Mouse (Mus musculus) midbrain, embryonic 12.5 days (tissue): ENCODE measurements around the gene Zfp598. TPM values are rescaled to one million over a fixed set of nuclear protein-coding genes. Genes with fewer than 3 reads are reported as not detected.
"Not testable (repeated sequence)": the region's sequence is repeated elsewhere in the genome, so short reads cannot be mapped to it uniquely, and the experiment has no call there.

Experiments
- ATAC-seq: fragments of 200-750 bp; cut with Nextera tagmentation; 2 replicates; pipeline ENCODE4 v1.8.0; 2017; ENCODE audit warnings: low read depth, moderate TSS enrichment, moderate library complexity; ENCODE audit not compliant: low FRiP score
- H3K27ac ChIP-seq: fragments of 300-500 bp; sonication (generic); replicated peaks from 2 replicates; pipeline ENCODE4 v1.5.1; 2016; ENCODE audit warnings: mild to moderate bottlenecking
- H3K27me3 ChIP-seq: fragments of 300-500 bp; sonication (generic); 2 replicates; pipeline ENCODE4 v1.6.1; 2016; ENCODE audit warnings: mild to moderate bottlenecking
- H3K36me3 ChIP-seq: fragments of 300-500 bp; sonication (generic); 2 replicates; pipeline ENCODE4 v1.6.1; 2016
- H3K4me1 ChIP-seq: fragments of 300-500 bp; sonication (generic); 2 replicates; pipeline ENCODE4 v1.6.1; 2016
- H3K4me2 ChIP-seq: fragments of 300-500 bp; sonication (generic); replicated peaks from 2 replicates; pipeline ENCODE4 v1.6.1; 2016; ENCODE audit warnings: mild to moderate bottlenecking, moderate library complexity
- H3K4me3 ChIP-seq: fragments of 300-500 bp; sonication (generic); 2 replicates; pipeline ENCODE4 v1.5.1; 2016; ENCODE audit warnings: mild to moderate bottlenecking
- H3K9ac ChIP-seq: fragments of 300-500 bp; sonication (generic); replicated peaks from 2 replicates; pipeline ENCODE4 v1.6.1; 2016; ENCODE audit warnings: mild to moderate bottlenecking, moderate library complexity
- H3K9me3 ChIP-seq: fragments of 300-500 bp; sonication (generic); 2 replicates; pipeline ENCODE4 v1.6.1; 2016; ENCODE audit warnings: mild to moderate bottlenecking
- WGBS: fragments of 180-500 bp; shearing (Covaris S2); methylation state at CpG from one replicate; pipeline ENCODE4 v1.1.7; 2016; 5-methylcytosine and 5-hydroxymethylcytosine counted together
- polyA plus RNA-seq: library from polyadenylated mRNA; unstranded; fragments of >200 nt; fragmentation: Nextera tagmentation; extraction: Ambion mirVana; gene quantifications from 2 replicates; pipeline ENCODE4 v1.2.1, GENCODE M21; 2016

Zfp598 gene
- polyA plus RNA-seq, 1 experiment from 2014 or later = 23.5 TPM

DNA sequence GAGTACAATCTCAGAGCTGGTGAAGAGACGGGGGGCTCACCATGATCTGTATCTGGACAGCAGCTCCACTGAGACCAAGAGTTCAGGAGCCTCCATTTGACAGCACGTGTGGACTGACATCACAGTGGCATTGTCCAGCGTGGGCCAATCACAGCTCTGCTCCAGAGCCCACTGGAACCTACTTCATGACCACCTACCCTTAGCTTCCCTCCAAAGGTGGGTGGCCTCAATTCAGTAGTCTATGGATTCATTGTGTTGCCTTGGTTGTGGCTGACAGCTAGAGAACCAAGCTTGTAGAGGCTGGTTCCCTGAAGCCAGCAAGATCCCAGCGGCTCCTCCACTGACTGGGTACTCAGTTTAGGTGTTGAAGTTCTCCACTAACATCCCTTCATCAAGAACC, 48.5 kb downstream of the Zfp598 start, which contains the start of the genes Rnf151 and Rps2:
TSS of gene Rnf151 (minus strand) at position 121 of the 400 bp plus-strand sequence.
TSS of gene Rps2 (plus strand) at position 174 of the 400 bp plus-strand sequence.
- H3K27ac ChIP-seq = no peak within 1 kb of the TSS
- H3K27me3 ChIP-seq = no peaks in the 10 kb centered on the region
- no peak for ATAC-seq
- 80% methylated on average over 4 of the region's 4 CpGs for WGBS
- peak within 1 kb of the TSS; percentile 81 for H3K4me2 ChIP-seq
- H3K9ac ChIP-seq = 0 out of 2 replicates have a peak within 1 kb of the TSS, but pooled peaks have one; percentile 81
- peaks cover 26% of the 10 kb centered on the region for H3K4me1 ChIP-seq
- H3K9me3 ChIP-seq = no peaks in the 10 kb centered on the region
- peaks cover 27% of the 10 kb centered on the region for H3K36me3 ChIP-seq
- H3K4me3 ChIP-seq = peak within 1 kb of the TSS; percentile 67

DNA sequence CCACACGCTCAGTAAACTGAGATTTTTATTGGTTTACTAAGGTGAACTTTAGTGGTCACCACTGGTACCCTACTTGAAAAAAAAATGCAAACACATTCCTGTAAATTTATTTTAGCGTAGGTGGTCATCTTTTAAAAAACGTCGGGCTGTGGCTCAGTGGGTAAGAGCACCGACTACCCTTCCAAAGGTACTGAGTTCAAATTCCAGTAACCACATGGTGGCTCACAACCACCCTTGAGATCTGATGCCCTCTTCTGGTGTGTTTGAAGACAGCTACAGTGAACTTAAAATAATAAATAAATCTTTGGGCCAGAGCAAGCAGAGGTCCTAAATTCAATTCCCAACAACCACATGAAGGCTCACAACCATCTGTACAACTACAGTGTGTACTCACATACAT, 49.5 kb downstream of the Zfp598 start:
- WGBS = 68% methylated on average over 5 of the region's 5 CpGs
- H3K9ac ChIP-seq = peak overlapping the region; percentile 81
- not testable (repeated sequence) for H3K27me3 ChIP-seq, H3K9me3 ChIP-seq, H3K27ac ChIP-seq, ATAC-seq
- peaks cover 33% of the 10 kb centered on the region for H3K4me1 ChIP-seq
- peak overlapping the region; percentile 67 for H3K4me3 ChIP-seq
- peaks cover 27% of the 10 kb centered on the region for H3K36me3 ChIP-seq
- H3K4me2 ChIP-seq = peak overlapping the region; percentile 81

DNA sequence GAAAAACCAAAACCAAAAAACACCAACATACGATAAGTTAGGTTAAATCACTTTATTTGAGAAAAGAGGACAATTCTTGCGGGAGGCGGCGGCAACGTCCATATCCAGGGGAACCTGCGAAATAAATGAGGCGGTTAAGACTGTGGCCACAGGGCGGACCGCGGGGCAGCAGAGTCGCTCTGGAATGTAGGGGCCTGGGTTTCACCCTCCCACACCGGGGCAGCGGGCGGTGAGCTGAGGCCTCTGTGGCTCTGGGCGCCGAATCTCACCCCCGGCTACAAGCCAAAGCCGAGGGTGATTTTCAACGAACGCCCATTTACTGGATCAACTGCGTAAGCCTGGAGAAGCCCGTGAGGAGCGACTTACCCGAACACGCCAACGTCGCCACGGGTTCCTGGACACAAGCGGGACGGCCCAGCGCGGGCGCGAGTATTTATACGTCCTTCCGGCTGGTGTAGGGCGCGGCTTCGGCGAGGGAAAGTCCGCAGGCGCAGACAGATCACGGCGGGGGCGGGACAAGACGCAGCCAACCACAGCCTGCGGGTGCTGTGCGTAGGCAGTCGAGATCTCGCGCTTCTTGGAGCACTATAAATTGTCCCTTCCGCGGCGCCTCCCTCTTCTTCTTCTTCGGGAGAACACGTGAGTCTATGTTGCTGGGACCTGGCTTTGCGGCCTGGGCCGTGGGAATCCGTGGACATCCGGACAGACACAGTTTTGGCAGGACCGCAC, 50.2 kb downstream of the Zfp598 start:
- Histone ChIP-seq H3K27ac (peak overlapping the region; percentile 87), H3K9me3 (no peaks in the 10 kb centered on the region), H3K9ac (peak overlapping the region; percentile 85), H3K27me3 (no peaks in the 10 kb centered on the region), H3K4me1 (peaks cover 33% of the 10 kb centered on the region), H3K4me3 (peak overlapping the region; percentile 67), H3K36me3 (peaks cover 27% of the 10 kb centered on the region), H3K4me2 (peak overlapping the region; percentile 81)
- WGBS = under 1% methylated on average over 61 of the region's 61 CpGs
- peak; percentile 98 for ATAC-seq

DNA sequence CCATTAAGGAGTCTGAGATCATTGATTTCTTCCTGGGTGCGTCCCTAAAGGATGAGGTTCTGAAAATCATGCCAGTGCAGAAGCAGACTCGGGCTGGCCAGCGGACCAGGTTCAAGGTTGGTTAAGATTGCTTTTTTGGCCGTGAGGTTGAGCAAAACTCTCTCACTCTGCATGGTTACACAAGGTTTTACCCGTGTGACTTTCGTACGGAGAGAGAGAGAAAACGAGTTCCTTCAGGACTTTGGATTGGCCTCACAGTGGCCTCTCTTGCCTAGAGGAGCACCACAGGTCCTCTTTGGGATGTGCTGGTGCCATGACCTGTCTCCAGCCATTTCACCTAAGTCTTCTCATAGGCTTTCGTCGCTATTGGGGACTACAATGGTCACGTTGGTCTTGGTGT, 51.1 kb downstream of the Zfp598 start:
- H3K9me3 ChIP-seq, ATAC-seq, H3K27me3 ChIP-seq, H3K27ac ChIP-seq: not testable (repeated sequence)
- H3K4me2 ChIP-seq = peak overlapping the region; percentile 81
- peaks cover 27% of the 10 kb centered on the region for H3K36me3 ChIP-seq
- under 1% methylated on average over 11 of the region's 11 CpGs for WGBS
- peaks cover 33% of the 10 kb centered on the region for H3K4me1 ChIP-seq
- H3K9ac ChIP-seq = peak overlapping the region; percentile 85
- H3K4me3 ChIP-seq = peak overlapping the region; percentile 67

DNA sequence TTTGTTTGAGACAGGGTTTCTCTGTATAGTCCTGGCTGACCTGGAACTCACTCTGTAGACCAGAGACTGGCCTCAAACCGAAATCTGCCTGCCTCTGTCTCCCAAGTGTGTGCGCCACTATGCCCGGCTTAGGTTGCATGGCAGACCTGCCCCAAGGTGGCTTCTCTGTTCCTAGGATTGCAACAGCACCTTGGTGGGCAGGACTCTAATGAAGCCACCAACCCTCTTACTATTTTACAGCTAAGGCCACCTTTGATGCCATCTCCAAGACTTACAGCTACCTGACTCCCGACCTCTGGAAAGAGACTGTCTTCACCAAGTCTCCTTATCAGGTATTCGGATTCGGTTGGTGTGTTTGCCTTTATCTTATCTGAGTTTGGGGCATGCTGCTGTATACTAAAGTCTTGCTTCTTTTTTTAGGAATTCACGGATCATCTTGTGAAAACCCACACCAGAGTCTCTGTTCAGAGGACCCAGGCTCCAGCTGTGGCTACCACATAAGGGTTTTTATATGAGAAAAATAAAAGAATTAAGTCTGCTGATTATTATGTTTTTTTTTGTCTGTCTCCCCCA, 52.0 kb downstream of the Zfp598 start:
- not testable (repeated sequence) for ATAC-seq
- 71% methylated on average over 7 of the region's 7 CpGs for WGBS

DNA sequence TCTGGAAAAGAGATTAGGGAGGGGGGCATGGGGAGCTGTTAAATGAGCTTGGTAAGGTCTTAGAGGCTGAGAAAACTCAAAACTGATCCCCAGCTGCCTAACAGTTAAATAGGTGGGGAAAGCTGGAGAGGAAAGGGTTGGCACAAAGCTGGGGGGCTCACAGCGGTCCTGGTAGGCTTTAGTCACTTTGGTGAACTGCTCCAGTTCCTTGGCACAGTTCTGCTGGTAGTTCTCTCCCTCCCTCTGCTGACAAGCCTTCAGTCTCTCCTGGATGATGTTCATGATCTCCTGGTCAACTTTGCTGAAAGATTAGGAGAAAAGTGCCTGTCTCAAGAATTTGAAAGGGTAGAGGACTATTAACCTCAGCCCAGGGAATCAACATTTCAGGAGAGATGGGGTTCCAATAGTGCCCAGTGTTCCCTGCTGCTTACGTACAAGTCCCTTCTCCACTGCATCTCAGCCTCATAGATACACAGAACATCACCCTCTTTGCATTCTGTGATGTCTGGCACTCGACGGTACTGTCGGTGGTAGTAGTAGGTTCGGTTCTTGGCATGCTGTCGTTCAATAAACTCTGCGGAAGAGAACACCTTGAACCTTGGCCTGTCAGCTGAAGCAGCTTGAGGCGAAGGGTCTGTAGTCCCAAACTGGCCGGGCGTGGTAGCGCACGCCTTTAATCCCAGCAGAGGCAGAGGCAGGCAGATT, 52.9 kb downstream of the Zfp598 start:
- H3K27ac ChIP-seq = no peak overlapping the region
- H3K27me3 ChIP-seq = peaks cover 2% of the 10 kb centered on the region
- 36% methylated on average over 13 of the region's 13 CpGs for WGBS
- H3K9me3 ChIP-seq = no peaks in the 10 kb centered on the region
- ATAC-seq = no peak
- H3K4me3 ChIP-seq = peak overlapping the region; percentile 8; the same call in 1 of the 2 replicates
- peak overlapping the region; percentile 89 for H3K4me2 ChIP-seq
- peaks cover 33% of the 10 kb centered on the region for H3K4me1 ChIP-seq
- peaks cover 16% of the 10 kb centered on the region for H3K36me3 ChIP-seq
- H3K9ac ChIP-seq = 0 out of 2 replicates have a peak overlapping the region, but pooled peaks have one; percentile 34

More for the DNA sequence above, 52.0 kb downstream of the Zfp598 start:
- Histone ChIP-seq H3K9ac (peak overlapping the region; percentile 32; the same call in 1 of the 2 replicates), H3K4me3 (peak overlapping the region; percentile 36), H3K4me2 (peak overlapping the region; percentile 81), H3K4me1 (peaks cover 33% of the 10 kb centered on the region), H3K36me3 (peaks cover 24% of the 10 kb centered on the region)
- not testable (repeated sequence) for H3K27me3 ChIP-seq, H3K27ac ChIP-seq, H3K9me3 ChIP-seq

DNA sequence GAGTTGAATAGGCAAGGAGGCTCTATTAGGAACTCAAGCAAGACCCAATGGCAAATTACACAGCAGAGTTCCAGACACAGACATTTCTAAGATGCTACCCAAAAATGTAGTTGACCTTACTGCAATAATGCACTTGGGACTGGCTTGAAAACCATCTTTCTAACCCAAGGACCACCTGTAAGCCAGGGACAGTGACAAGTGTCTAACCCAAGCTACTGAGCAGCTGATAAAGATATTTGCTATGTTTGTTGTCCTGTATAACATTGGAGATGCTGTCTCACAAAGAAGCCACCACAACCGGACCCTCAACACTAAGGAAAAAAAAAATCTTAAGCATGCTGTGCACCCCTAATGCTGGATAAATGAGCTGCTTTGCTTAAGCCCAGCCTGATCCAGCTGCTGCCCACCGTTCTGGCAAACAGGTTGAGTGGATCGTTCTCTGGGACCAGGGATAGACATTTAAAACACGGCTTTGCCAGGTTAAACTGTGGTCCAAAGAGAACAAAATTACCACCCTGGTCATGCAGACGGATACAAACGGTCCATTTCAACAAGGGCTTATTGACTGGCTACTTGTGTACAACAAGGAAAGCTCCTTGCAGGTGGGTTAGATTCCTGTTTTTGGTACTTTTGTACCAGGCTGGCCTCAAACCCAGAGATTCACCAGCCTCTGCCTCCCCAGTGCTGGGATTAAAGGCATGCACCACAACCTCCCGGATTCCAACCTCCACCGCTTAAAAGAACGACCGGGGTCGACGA, 53.8 kb downstream of the Zfp598 start:
- Histone ChIP-seq H3K27me3 (peaks cover 9% of the 10 kb centered on the region), H3K27ac (peak overlapping the region; percentile 82), H3K36me3 (peaks cover 16% of the 10 kb centered on the region), H3K9me3 (no peaks in the 10 kb centered on the region), H3K9ac (peak overlapping the region; percentile 89), H3K4me2 (peak overlapping the region; percentile 89), H3K4me1 (peaks cover 33% of the 10 kb centered on the region), H3K4me3 (peak overlapping the region; percentile 73)
- WGBS = 3% methylated on average over 12 of the region's 12 CpGs
- no peak for ATAC-seq

DNA sequence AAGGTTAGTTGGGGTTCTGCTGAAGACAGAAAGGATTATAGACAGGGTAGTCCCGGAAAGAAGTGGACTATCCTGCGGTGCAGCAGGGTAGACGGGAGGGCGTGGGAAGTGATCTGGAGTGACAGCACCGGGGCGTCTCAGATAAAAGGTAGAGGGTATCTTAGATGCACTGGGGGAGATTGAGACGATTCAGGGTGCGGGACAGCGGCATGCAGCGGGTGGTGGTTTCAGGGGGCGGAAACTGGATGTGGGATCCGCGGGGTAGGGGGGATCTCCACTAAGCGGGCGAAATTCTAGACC, 54.3 kb downstream of the Zfp598 start:
- Histone ChIP-seq H3K9ac (peak overlapping the region; percentile 89), H3K36me3 (peaks cover 16% of the 10 kb centered on the region), H3K27ac (peak overlapping the region; percentile 82), H3K4me2 (peak overlapping the region; percentile 89), H3K27me3 (peaks cover 13% of the 10 kb centered on the region), H3K4me1 (peaks cover 31% of the 10 kb centered on the region), H3K4me3 (peak overlapping the region; percentile 73), H3K9me3 (no peaks in the 10 kb centered on the region)
- under 1% methylated on average over 15 of the region's 15 CpGs for WGBS
- no peak; the same call in 1 of the 2 replicates for ATAC-seq

DNA sequence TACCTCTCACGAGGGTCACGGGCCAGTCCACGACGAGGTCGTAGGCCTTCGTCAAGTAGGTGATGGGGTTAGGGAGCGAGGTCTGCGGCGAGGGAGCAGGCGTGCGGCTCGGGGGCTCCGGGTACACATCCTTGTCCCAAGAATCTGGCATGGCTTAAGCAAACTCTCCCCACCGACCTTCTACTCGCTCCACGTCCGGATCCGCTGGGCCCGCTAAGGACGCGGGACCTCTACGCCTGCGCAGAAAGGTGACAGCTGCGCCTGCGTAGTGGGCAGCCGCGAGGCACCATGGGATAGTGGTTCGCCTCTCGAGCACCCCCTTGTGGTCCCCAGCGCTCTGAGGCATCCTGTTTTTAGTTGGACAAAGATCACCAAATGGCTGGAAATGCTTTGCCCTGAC, 54.7 kb downstream of the Zfp598 start, which contains the start of gene Ndufb10:
TSS of gene Ndufb10 (minus strand) at position 295 of the 400 bp plus-strand sequence.
- Histone ChIP-seq H3K4me1 (peaks cover 28% of the 10 kb centered on the region), H3K36me3 (peaks cover 16% of the 10 kb centered on the region), H3K4me3 (peak within 1 kb of the TSS; percentile 73), H3K9me3 (no peaks in the 10 kb centered on the region), H3K4me2 (peak within 1 kb of the TSS; percentile 89), H3K9ac (peak within 1 kb of the TSS; percentile 89), H3K27ac (peak within 1 kb of the TSS; percentile 82), H3K27me3 (peaks cover 13% of the 10 kb centered on the region)
- 0% methylated on average over 30 of the region's 30 CpGs for WGBS
- ATAC-seq = peak; percentile 71

DNA sequence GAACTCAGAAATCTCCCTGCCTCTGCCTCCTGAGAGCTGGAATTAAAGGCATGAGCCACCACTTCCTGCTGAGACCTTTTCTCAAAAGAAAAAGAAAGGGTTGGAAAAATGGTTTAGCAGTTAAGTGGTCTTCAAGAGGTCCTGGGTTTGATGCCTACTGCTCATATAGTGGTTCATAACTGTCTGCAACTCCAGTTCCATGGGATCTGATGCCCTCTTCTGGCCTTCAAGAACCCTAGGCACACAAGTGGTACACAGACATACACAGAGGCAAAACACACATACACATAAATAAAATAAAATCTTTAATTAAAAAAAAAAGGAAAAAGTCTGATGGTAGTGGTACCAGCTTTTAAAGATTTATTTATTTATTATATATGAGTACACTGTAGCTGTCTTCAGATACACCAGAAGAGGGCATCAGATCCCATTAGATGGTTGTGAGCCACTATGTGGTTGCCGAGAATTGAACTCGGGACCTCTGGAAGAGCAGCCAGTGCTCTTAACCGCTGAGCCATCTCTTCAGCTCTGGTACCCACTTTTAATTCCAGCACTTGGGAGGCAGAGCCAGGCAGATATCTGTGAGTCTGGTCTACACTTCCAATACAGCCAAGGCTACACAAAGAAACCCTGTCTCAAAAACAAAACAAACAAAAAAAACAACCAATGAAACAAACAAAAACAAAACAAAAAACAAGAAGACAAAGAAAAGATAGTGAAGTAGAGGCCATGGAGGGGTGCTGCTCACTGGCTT, 56.3 kb downstream of the Zfp598 start:
- Histone ChIP-seq H3K36me3 (peaks cover 16% of the 10 kb centered on the region), H3K27ac (no peak overlapping the region), H3K27me3 (peaks cover 13% of the 10 kb centered on the region), H3K9ac (no peak overlapping the region), H3K4me1 (peaks cover 25% of the 10 kb centered on the region), H3K9me3 (no peaks in the 10 kb centered on the region), H3K4me2 (no peak overlapping the region), H3K4me3 (no peak overlapping the region)
- 66% methylated on average over 3 of the region's 3 CpGs for WGBS
- no peak for ATAC-seq

DNA sequence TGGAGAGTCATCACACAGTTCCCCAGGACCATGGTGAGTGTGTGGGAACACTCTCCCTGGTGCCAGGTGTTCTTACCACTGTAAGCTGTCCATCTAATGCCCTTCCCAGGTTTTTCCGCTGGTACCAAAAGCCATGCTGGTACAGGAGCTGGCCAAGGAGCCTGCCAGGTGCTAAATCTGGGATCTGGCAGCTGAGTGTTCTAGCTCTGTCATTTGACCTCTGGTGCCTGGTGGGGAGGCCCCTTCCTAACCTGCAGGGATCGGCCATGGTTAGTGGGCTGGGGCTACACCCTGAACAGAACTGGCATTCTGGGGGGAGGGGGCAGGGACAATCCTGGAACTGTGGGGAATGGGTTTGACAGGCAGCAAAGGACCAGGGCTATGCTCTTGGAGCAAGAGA, 58.1 kb downstream of the Zfp598 start, which contains the start of gene Rpl3l:
TSS of gene Rpl3l (plus strand) at position 203 of the 400 bp plus-strand sequence.
- no peak within 1 kb of the TSS for H3K9ac ChIP-seq
- ATAC-seq = no peak
- H3K27ac ChIP-seq = no peak within 1 kb of the TSS
- H3K4me3 ChIP-seq = no peak within 1 kb of the TSS
- no peak within 1 kb of the TSS for H3K4me2 ChIP-seq
- H3K27me3 ChIP-seq = peaks cover 17% of the 10 kb centered on the region
- 85% methylated on average over 2 of the region's 2 CpGs for WGBS
- peaks cover 10% of the 10 kb centered on the region for H3K4me1 ChIP-seq
- no peaks in the 10 kb centered on the region for H3K9me3 ChIP-seq
- peaks cover under 1% of the 10 kb centered on the region; the same call in 1 of the 2 replicates for H3K36me3 ChIP-seq
